Comparison of ENCODE assay signal across 15 mouse cellular contexts in the genomic region with DNA sequence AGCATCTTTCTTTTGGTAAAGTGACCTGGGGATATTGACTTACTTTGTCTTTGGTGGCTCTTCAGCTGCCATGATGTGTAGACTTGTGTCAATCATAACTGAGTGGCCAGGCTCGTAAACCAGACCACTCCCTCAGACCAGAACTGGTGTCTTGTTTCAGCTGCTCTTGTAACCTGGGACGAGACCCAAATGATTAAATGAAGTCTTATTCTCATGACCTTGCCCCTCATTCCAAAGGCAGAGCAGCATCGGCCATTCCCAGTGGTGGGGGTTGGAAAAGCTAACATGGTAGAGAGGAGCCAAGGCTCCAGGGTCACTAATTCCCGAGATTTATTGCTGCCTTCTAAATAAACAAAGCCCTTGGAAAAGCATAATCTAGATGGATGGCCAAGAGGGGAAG.
DNase-seq lines count a peak whose midpoint lies in the region; ATAC-seq and TF ChIP-seq lines count a peak whose summit lies in the region.
"Had no signal": no experiment of that assay in that cellular context is flagged by ENCODE, and none has a peak within 500 bp of the region (broad histone marks: within the 10 kb centered on the region; RNA-seq: fewer than 3 reads in every experiment).

No protein-coding gene starts in this region.

- WGBS in lung, embryonic 14.5 days, result 15% methylated on average over 4 of the region's 4 CpGs
- WGBS in intestine, postnatal 0 days, result 22% methylated on average over 4 of the region's 4 CpGs
- WGBS in hindbrain, embryonic 13.5 days, result 67% methylated on average over 4 of the region's 4 CpGs

- no peaks in the 10 kb centered on the region for H3K27me3 ChIP-seq in lung, embryonic 14.5 days (ENCODE audit: insufficient read depth, low read length)
- H3K27me3 ChIP-seq in intestine, postnatal 0 days (replicated peaks; ENCODE audit: control insufficient read depth, insufficient read depth, low read length), result no peaks in the 10 kb centered on the region
- no peaks in the 10 kb centered on the region for H3K27me3 ChIP-seq in hindbrain, embryonic 13.5 days
- H3K27me3 ChIP-seq: liver, embryonic 12.5 days; neural tube, embryonic 12.5 days; stomach, embryonic 15.5 days had no signal

- H3K27ac ChIP-seq in lung, embryonic 14.5 days (ENCODE audit: low read depth), result no peak overlapping the region
- no peak overlapping the region for H3K27ac ChIP-seq in intestine, postnatal 0 days (ENCODE audit: low read depth, low read length)
- no peak overlapping the region for H3K27ac ChIP-seq in hindbrain, embryonic 13.5 days
- H3K27ac ChIP-seq: liver, embryonic 12.5 days; neural tube, embryonic 12.5 days; stomach, embryonic 15.5 days had no signal

- H3K9me3 ChIP-seq in lung, embryonic 14.5 days (ENCODE audit: low read depth, low read length), result no peaks in the 10 kb centered on the region
- no peaks in the 10 kb centered on the region for H3K9me3 ChIP-seq in intestine, postnatal 0 days (ENCODE audit: control insufficient read depth)
- H3K9me3 ChIP-seq in hindbrain, embryonic 13.5 days, result no peaks in the 10 kb centered on the region
- H3K9me3 ChIP-seq: liver, embryonic 12.5 days; neural tube, embryonic 12.5 days; stomach, embryonic 15.5 days had no signal

- H3K4me3 ChIP-seq in lung, embryonic 14.5 days (ENCODE audit: low read depth, low read length), result no peak overlapping the region
- no peak overlapping the region for H3K4me3 ChIP-seq in intestine, postnatal 0 days (ENCODE audit: low read depth, low read length)
- no peak overlapping the region for H3K4me3 ChIP-seq in hindbrain, embryonic 13.5 days
- H3K4me3 ChIP-seq: liver, embryonic 12.5 days; neural tube, embryonic 12.5 days; stomach, embryonic 15.5 days had no signal

- no peak for TF ChIP-seq CTCF in lung, embryonic 14.5 days (IDR thresholded peaks at IDR 0.05; ENCODE audit: low read depth)
- TF ChIP-seq CTCF in intestine, postnatal 0 days (IDR thresholded peaks at IDR 0.05; ENCODE audit: low read depth), result no peak

- no peak overlapping the region for H3K9ac ChIP-seq in lung, embryonic 14.5 days
- no peak overlapping the region for H3K9ac ChIP-seq in intestine, postnatal 0 days (ENCODE audit: low read depth, low read length)
- H3K9ac ChIP-seq in hindbrain, embryonic 13.5 days, result no peak overlapping the region
- H3K9ac ChIP-seq: liver, embryonic 12.5 days; neural tube, embryonic 12.5 days; stomach, embryonic 15.5 days had no signal

- DNase-seq in adrenal gland, adult (ENCODE audit: inconsistent age in 2 of 2, low spot score in 1 of 2), result peak; percentile 18 to 67
- no peak for DNase-seq in adrenal gland, postnatal 4 days (ENCODE audit: low spot score in 2 of 2)
- DNase-seq in lung, embryonic 14.5 days, result peak; percentile 28
- no peak for DNase-seq in lung, postnatal 10 days
- DNase-seq in kidney, adult 8-10 months, result peak; percentile 12 to 36
- peak; percentile 31 for DNase-seq in mesoderm, embryonic 11.5 days (ENCODE audit: low read depth, low spot score)
- DNase-seq: cerebellum, adult 11-12 months; lung, postnatal 36 days; midbrain, embryonic 14.5 days had no signal

- no peaks in the 10 kb centered on the region for H3K4me1 ChIP-seq in lung, embryonic 14.5 days (ENCODE audit: insufficient read depth)
- H3K4me1 ChIP-seq in intestine, postnatal 0 days (replicated peaks; ENCODE audit: control insufficient read depth, insufficient read depth, low read length), result no peaks in the 10 kb centered on the region
- no peaks in the 10 kb centered on the region; the same call in 1 of the 2 replicates for H3K4me1 ChIP-seq in hindbrain, embryonic 13.5 days (replicated peaks)
- H3K4me1 ChIP-seq: liver, embryonic 12.5 days; neural tube, embryonic 12.5 days; stomach, embryonic 15.5 days had no signal

- H3K4me2 ChIP-seq in lung, embryonic 14.5 days, result no peak overlapping the region
- no peak overlapping the region for H3K4me2 ChIP-seq in intestine, postnatal 0 days (replicated peaks; ENCODE audit: low read depth)
- no peak overlapping the region for H3K4me2 ChIP-seq in hindbrain, embryonic 13.5 days
- H3K4me2 ChIP-seq: liver, embryonic 12.5 days; neural tube, embryonic 12.5 days; stomach, embryonic 15.5 days had no signal

- ATAC-seq in lung, embryonic 14.5 days (ENCODE audit: insufficient read depth), result no peak
- ATAC-seq in intestine, postnatal 0 days, result no peak
- ATAC-seq in hindbrain, embryonic 13.5 days (ENCODE audit: low FRiP score), result no peak
- ATAC-seq: liver, embryonic 12.5 days; Patski had no signal

- H3K36me3 ChIP-seq in lung, embryonic 14.5 days (ENCODE audit: insufficient read depth), result no peaks in the 10 kb centered on the region
- no peaks in the 10 kb centered on the region for H3K36me3 ChIP-seq in intestine, postnatal 0 days (ENCODE audit: control insufficient read depth, insufficient read depth)
- H3K36me3 ChIP-seq in hindbrain, embryonic 13.5 days, result no peaks in the 10 kb centered on the region
- H3K36me3 ChIP-seq: liver, embryonic 12.5 days; neural tube, embryonic 12.5 days; stomach, embryonic 15.5 days had no signal

Comparison
In these comparisons a context has a peak if more than half of its experiments do, and no peak if none do; other contexts are left out.
1. DNase-seq: peak in adrenal gland, adult (2 of 2), lung, embryonic 14.5 days (single experiment), kidney, adult 8-10 months (2 of 2) and mesoderm, embryonic 11.5 days (single experiment); none in adrenal gland, postnatal 4 days (0 of 2) and lung, postnatal 10 days (single experiment).